Mouse (Mus musculus) intestine, embryonic 14.5 days (tissue): ENCODE measurements at regions not wholly inside any gene's neighbourhood (a gene's known extent, or its start where the extent isn't known, plus 50 kb on each side); places are given as distances from the start of the nearest gene placed in this dataset.

Experiments
- ATAC-seq: fragments of 200-750 bp; cut with Nextera tagmentation; replicated peaks from 2 replicates; pipeline ENCODE4 v1.8.0; 2017; ENCODE audit warnings: low read depth, moderate number of reproducible peaks, moderate TSS enrichment, moderate library complexity; ENCODE audit not compliant: low FRiP score, low TSS enrichment
- DNase-seq: peaks from one replicate; pipeline ENCODE4 v3.0.0-alpha.2; 2018; ENCODE audit warnings: low spot score
- H3K27ac ChIP-seq: fragments of 300-500 bp; sonication (generic); 2 replicates; pipeline ENCODE4 v1.5.1; 2014; ENCODE audit warnings: low read depth, mild to moderate bottlenecking, control low read depth
- H3K27me3 ChIP-seq: fragments of 300-500 bp; sonication (generic); replicated peaks from 2 replicates; pipeline ENCODE4 v1.6.1; 2014; ENCODE audit warnings: low read length, control low read depth; ENCODE audit not compliant: control insufficient read depth, insufficient read depth
- H3K36me3 ChIP-seq: fragments of 300-500 bp; sonication (generic); 2 replicates; pipeline ENCODE4 v1.6.1; 2014; ENCODE audit warnings: low read length, control low read depth; ENCODE audit not compliant: control insufficient read depth, insufficient read depth
- H3K4me1 ChIP-seq: fragments of 300-500 bp; sonication (generic); replicated peaks from 2 replicates; pipeline ENCODE4 v1.6.1; 2014; ENCODE audit warnings: low read length, control low read depth, mixed read lengths; ENCODE audit not compliant: control insufficient read depth, insufficient read depth
- H3K4me2 ChIP-seq: fragments of 300-500 bp; sonication (generic); 2 replicates; pipeline ENCODE4 v1.6.1; 2014; ENCODE audit warnings: low read length
- H3K4me3 ChIP-seq: fragments of 300-500 bp; sonication (generic); 2 replicates; pipeline ENCODE4 v1.5.1; 2014; ENCODE audit warnings: low read depth, low read length, control low read depth, mixed read lengths
- H3K9ac ChIP-seq: fragments of 300-500 bp; sonication (generic); 2 replicates; pipeline ENCODE4 v1.6.1; 2014; ENCODE audit warnings: mild to moderate bottlenecking, low read length
- H3K9me3 ChIP-seq: fragments of 300-500 bp; sonication (generic); 2 replicates; pipeline ENCODE4 v1.6.1; 2016; ENCODE audit warnings: low read length, control low read depth; ENCODE audit not compliant: control insufficient read depth
- WGBS: fragments of 180-500 bp; shearing (Covaris S2); extraction: QIAGEN DNeasy Blood & Tissue Kit; methylation state at CpG from one replicate; pipeline ENCODE4 v1.1.7; 2014; 5-methylcytosine and 5-hydroxymethylcytosine counted together

GRCm38 (mm10) chr3:149174689-149175390 is 184.5 kb upstream of the Adgrl2 start:
- H3K4me1 ChIP-seq, result peaks cover 7% of the 10 kb centered on the region; the same call in 1 of the 2 replicates
- no peak overlapping the region for H3K9ac ChIP-seq
- DNase-seq (no peak), ATAC-seq (no peak)
- no peak overlapping the region for H3K4me3 ChIP-seq
- H3K36me3 ChIP-seq, result no peaks in the 10 kb centered on the region
- H3K9me3 ChIP-seq, result no peaks in the 10 kb centered on the region
- H3K4me2 ChIP-seq, result no peak overlapping the region
- no peaks in the 10 kb centered on the region for H3K27me3 ChIP-seq
- H3K27ac ChIP-seq, result no peak overlapping the region
- WGBS, result 68% methylated on average over 11 of the region's 11 CpGs

- ATAC-seq (no peak), DNase-seq (no peak)
- Histone ChIP-seq H3K4me2 (0 out of 2 replicates have a peak overlapping the region, but pooled peaks have one; percentile 14), H3K4me1 (0 out of 2 replicates have a peak, but pooled peaks cover 2% of the 10 kb centered on the region), H3K36me3 (no peaks in the 10 kb centered on the region), H3K27me3 (no peaks in the 10 kb centered on the region), H3K4me3 (no peak overlapping the region), H3K9ac (no peak overlapping the region), H3K9me3 (no peaks in the 10 kb centered on the region), H3K27ac (no peak overlapping the region)
- WGBS, result 35% methylated on average over 10 of the region's 10 CpGs
Measured at GRCm38 (mm10) chr3:149173537-149173936, 183.2 kb upstream of the Adgrl2 start.

- Histone ChIP-seq H3K27me3 (no peaks in the 10 kb centered on the region), H3K27ac (no peak overlapping the region), H3K9me3 (no peaks in the 10 kb centered on the region), H3K4me1 (0 out of 2 replicates have a peak, but pooled peaks cover 2% of the 10 kb centered on the region), H3K9ac (no peak overlapping the region), H3K4me3 (no peak overlapping the region), H3K36me3 (no peaks in the 10 kb centered on the region), H3K4me2 (no peak overlapping the region)
- 65% methylated on average over 4 of the region's 4 CpGs for WGBS
- ATAC-seq, result no peak
- no peak for DNase-seq
Measured at GRCm38 (mm10) chr3:149171766-149172165, 181.4 kb upstream of the Adgrl2 start.

GRCm38 (mm10) chr3:149170191-149170590 is 179.8 kb upstream of the Adgrl2 start:
- Histone ChIP-seq H3K9ac (no peak overlapping the region), H3K27ac (no peak overlapping the region), H3K4me1 (0 out of 2 replicates have a peak, but pooled peaks cover 2% of the 10 kb centered on the region), H3K9me3 (no peaks in the 10 kb centered on the region), H3K36me3 (no peaks in the 10 kb centered on the region), H3K4me2 (no peak overlapping the region), H3K4me3 (no peak overlapping the region), H3K27me3 (no peaks in the 10 kb centered on the region)
- WGBS, result 77% methylated on average over 7 of the region's 7 CpGs
- DNase-seq (no peak), ATAC-seq (no peak)

- H3K4me2 ChIP-seq, result no peak overlapping the region
- no peak for ATAC-seq
- no peak overlapping the region for H3K4me3 ChIP-seq
- DNase-seq, result no peak
- H3K27ac ChIP-seq, result no peak overlapping the region
- no peaks in the 10 kb centered on the region for H3K27me3 ChIP-seq
- WGBS, result 55% methylated on average over 12 of the region's 12 CpGs
- no peak overlapping the region for H3K9ac ChIP-seq
- H3K9me3 ChIP-seq, result no peaks in the 10 kb centered on the region
- peaks cover 9% of the 10 kb centered on the region; the same call in 1 of the 2 replicates for H3K4me1 ChIP-seq
- no peaks in the 10 kb centered on the region for H3K36me3 ChIP-seq
Measured at GRCm38 (mm10) chr3:149169442-149169841, 179.1 kb upstream of the Adgrl2 start.

GRCm38 (mm10) chr3:149167997-149168396 is 177.6 kb upstream of the Adgrl2 start:
- peak; percentile 37; the same call in 1 of the 2 replicates for ATAC-seq
- peaks cover 13% of the 10 kb centered on the region; the same call in 1 of the 2 replicates for H3K4me1 ChIP-seq
- no peak overlapping the region for H3K27ac ChIP-seq
- H3K4me3 ChIP-seq, result no peak overlapping the region
- no peak overlapping the region for H3K4me2 ChIP-seq
- H3K27me3 ChIP-seq, result no peaks in the 10 kb centered on the region
- H3K36me3 ChIP-seq, result no peaks in the 10 kb centered on the region
- 72% methylated on average over 3 of the region's 3 CpGs for WGBS
- no peak for DNase-seq
- H3K9ac ChIP-seq, result no peak overlapping the region
- no peaks in the 10 kb centered on the region for H3K9me3 ChIP-seq

- no peak overlapping the region for H3K9ac ChIP-seq
- peaks cover 10% of the 10 kb centered on the region; the same call in 1 of the 2 replicates for H3K4me1 ChIP-seq
- no peak overlapping the region for H3K4me2 ChIP-seq
- 74% methylated on average over 4 of the region's 4 CpGs for WGBS
- no peak overlapping the region for H3K4me3 ChIP-seq
- no peak overlapping the region for H3K27ac ChIP-seq
- ATAC-seq (no peak), DNase-seq (no peak)
- no peaks in the 10 kb centered on the region for H3K36me3 ChIP-seq
- no peaks in the 10 kb centered on the region for H3K9me3 ChIP-seq
- no peaks in the 10 kb centered on the region for H3K27me3 ChIP-seq
Measured at GRCm38 (mm10) chr3:149164804-149165203, 174.4 kb upstream of the Adgrl2 start.

- no peak overlapping the region for H3K9ac ChIP-seq
- H3K4me3 ChIP-seq, result no peak overlapping the region
- H3K4me2 ChIP-seq, result no peak overlapping the region
- no peaks in the 10 kb centered on the region for H3K9me3 ChIP-seq
- peaks cover 10% of the 10 kb centered on the region; the same call in 1 of the 2 replicates for H3K4me1 ChIP-seq
- no peak for ATAC-seq
- H3K27ac ChIP-seq, result no peak overlapping the region
- WGBS, result 56% methylated on average over 6 of the region's 6 CpGs
- H3K27me3 ChIP-seq, result no peaks in the 10 kb centered on the region
- H3K36me3 ChIP-seq, result no peaks in the 10 kb centered on the region
- DNase-seq, result no peak
Measured at GRCm38 (mm10) chr3:149163591-149163990, 173.2 kb upstream of the Adgrl2 start.

GRCm38 (mm10) chr3:149160833-149161232 is 170.5 kb upstream of the Adgrl2 start:
- no peak for ATAC-seq
- H3K4me2 ChIP-seq, result no peak overlapping the region
- H3K4me1 ChIP-seq, result peaks cover 10% of the 10 kb centered on the region; the same call in 1 of the 2 replicates
- DNase-seq, result peak; percentile 6
- no peaks in the 10 kb centered on the region for H3K27me3 ChIP-seq
- no peak overlapping the region for H3K4me3 ChIP-seq
- H3K27ac ChIP-seq, result no peak overlapping the region
- 86% methylated on average over 11 of the region's 11 CpGs for WGBS
- no peaks in the 10 kb centered on the region for H3K36me3 ChIP-seq
- no peaks in the 10 kb centered on the region for H3K9me3 ChIP-seq
- H3K9ac ChIP-seq, result no peak overlapping the region
